8 mouse cellular contexts compared by ENCODE assay signal in genomic region chr2:84886234-84886731, GRCm38 (mm10). TPM values are rescaled to one million over a fixed set of nuclear protein-coding genes. Genes with fewer than 3 reads are reported as not detected.
DNase-seq lines count a peak whose midpoint lies in the region; ATAC-seq and TF ChIP-seq lines count a peak whose summit lies in the region.

Rtn4rl2 (minus strand) TSS chr2:84886710.

- no peak within 1 kb of the TSS for H3K27ac ChIP-seq in kidney, postnatal 0 days
- no peak within 1 kb of the TSS for H3K27ac ChIP-seq in heart, embryonic 16.5 days (ENCODE audit: low read length)
- no peak within 1 kb of the TSS for H3K27ac ChIP-seq in limb, embryonic 12.5 days

- H3K4me2 ChIP-seq in kidney, postnatal 0 days (ENCODE audit: low read length) = peak within 1 kb of the TSS; percentile 93
- peak within 1 kb of the TSS; percentile 90 for H3K4me2 ChIP-seq in heart, embryonic 16.5 days (ENCODE audit: low read depth, low read length)
- peak within 1 kb of the TSS; percentile 79 for H3K4me2 ChIP-seq in limb, embryonic 12.5 days

- ATAC-seq in kidney, postnatal 0 days (replicated peaks; ENCODE audit: low FRiP score, low read depth) = 0 out of 2 replicates have a peak, but pooled peaks have one; percentile 4
- ATAC-seq in heart, embryonic 16.5 days (replicated peaks; ENCODE audit: extremely low read depth, insufficient read depth, low FRiP score) = no peak
- ATAC-seq in limb, embryonic 12.5 days (ENCODE audit: insufficient number of reproducible peaks, insufficient read depth, low FRiP score, low TSS enrichment, low read depth) = no peak

- under 1% methylated on average over 35 of the region's 35 CpGs for WGBS in kidney, postnatal 0 days
- under 1% methylated on average over 31 of the region's 35 CpGs for WGBS in heart, embryonic 16.5 days
- under 1% methylated on average over 30 of the region's 35 CpGs for WGBS in limb, embryonic 12.5 days

- H3K27me3 ChIP-seq in kidney, postnatal 0 days (ENCODE audit: insufficient read depth, low read length) = peaks cover 43% of the 10 kb centered on the region
- peaks cover 68% of the 10 kb centered on the region for H3K27me3 ChIP-seq in heart, embryonic 16.5 days (ENCODE audit: control insufficient read depth, insufficient read depth, low read length)
- peaks cover 99% of the 10 kb centered on the region for H3K27me3 ChIP-seq in limb, embryonic 12.5 days

- TF ChIP-seq CTCF in kidney, postnatal 0 days (IDR thresholded peaks at IDR 0.05; ENCODE audit: low read depth) = no peak
- no peak for TF ChIP-seq CTCF in brain, embryonic 14.5 days (IDR thresholded peaks at IDR 0.05; ENCODE audit: borderline replicate concordance, extremely low read depth, insufficient read depth, insufficient read length)

- H3K4me3 ChIP-seq in kidney, postnatal 0 days (replicated peaks; ENCODE audit: low read depth, low read length) = peak within 1 kb of the TSS; percentile 59
- H3K4me3 ChIP-seq in heart, embryonic 16.5 days (ENCODE audit: low read length) = peak within 1 kb of the TSS; percentile 62
- H3K4me3 ChIP-seq in limb, embryonic 12.5 days (replicated peaks) = peak within 1 kb of the TSS; percentile 58

- no peaks in the 10 kb centered on the region for H3K36me3 ChIP-seq in kidney, postnatal 0 days (ENCODE audit: insufficient read depth, low read length)
- no peaks in the 10 kb centered on the region for H3K36me3 ChIP-seq in heart, embryonic 16.5 days (ENCODE audit: control insufficient read depth, insufficient read depth)
- no peaks in the 10 kb centered on the region for H3K36me3 ChIP-seq in limb, embryonic 12.5 days

- peak within 1 kb of the TSS; percentile 46; the same call in 1 of the 2 replicates for H3K9ac ChIP-seq in kidney, postnatal 0 days (ENCODE audit: low read depth, low read length)
- peak within 1 kb of the TSS; percentile 66 for H3K9ac ChIP-seq in heart, embryonic 16.5 days (ENCODE audit: low read length)
- H3K9ac ChIP-seq in limb, embryonic 12.5 days (replicated peaks) = peak within 1 kb of the TSS; percentile 51

- peak; percentile 27 for DNase-seq in kidney, postnatal 0 days (ENCODE audit: low spot score)
- DNase-seq in kidney, adult 11 months = no peak
- peak; percentile 53 for DNase-seq in brain, embryonic 14.5 days (ENCODE audit: low read depth)
- peak; percentile 70 for DNase-seq in retina, postnatal 1 day
- no peak for DNase-seq in adrenal gland, postnatal 10 days
- no peak for DNase-seq in MN1 (ENCODE audit: low spot score)

- no peaks in the 10 kb centered on the region for H3K9me3 ChIP-seq in kidney, postnatal 0 days (replicated peaks; ENCODE audit: low read length)
- H3K9me3 ChIP-seq in heart, embryonic 16.5 days (replicated peaks; ENCODE audit: control insufficient read depth, low read length) = no peaks in the 10 kb centered on the region
- H3K9me3 ChIP-seq in limb, embryonic 12.5 days = no peaks in the 10 kb centered on the region

- TF ChIP-seq POLR2A in brain, embryonic 14.5 days (IDR thresholded peaks at IDR 0.05; ENCODE audit: borderline replicate concordance, extremely low read depth, insufficient read depth, insufficient read length, poor library complexity, severe bottlenecking) = no peak

- H3K4me1 ChIP-seq in kidney, postnatal 0 days (replicated peaks; ENCODE audit: insufficient read depth, low read length) = peaks cover 16% of the 10 kb centered on the region; the same call in 1 of the 2 replicates
- H3K4me1 ChIP-seq in heart, embryonic 16.5 days (ENCODE audit: control insufficient read depth, insufficient read depth, low read length) = peaks cover 26% of the 10 kb centered on the region
- peaks cover 48% of the 10 kb centered on the region for H3K4me1 ChIP-seq in limb, embryonic 12.5 days (replicated peaks)

RNA-seq across cellular contexts. Expression of gene Rtn4rl2, which starts in this region (rescaled TPM):
- polyA plus RNA-seq in kidney, postnatal 0 days (2015; fragmentation: Nextera tagmentation; extraction: Ambion mirVana) = 1.1 and 1.3 TPM in 2 replicates
- 18.3 and 32.2 TPM in 2 replicates for polyA plus RNA-seq in brain, embryonic 14.5 days (2012; rRNA removed)
- polyA plus RNA-seq in heart, embryonic 16.5 days (2015; fragmentation: Nextera tagmentation; extraction: Ambion mirVana) = 1.5 and 1.7 TPM in 2 replicates
- 0.84 and 0.95 TPM in 2 replicates for polyA plus RNA-seq in limb, embryonic 12.5 days (2016; fragmentation: Nextera tagmentation; extraction: Ambion mirVana)
- total RNA-seq in adrenal gland, postnatal 10 days (2021) = 1 to 10 TPM; 1.3 to 2.1 TPM

Comparison
In these comparisons a context has a peak if more than half of its experiments do, and no peak if none do; other contexts are left out.
1. DNase-seq: peak in kidney, postnatal 0 days (single experiment), brain, embryonic 14.5 days (single experiment) and retina, postnatal 1 day (single experiment); none in kidney, adult 11 months (single experiment), adrenal gland, postnatal 10 days (single experiment) and MN1 (single experiment).
2. Peak in every context shown above with its lines, with median percentiles within 50 percentile points of each other: H3K4me2 ChIP-seq, H3K4me3 ChIP-seq and H3K9ac ChIP-seq.